Mouse (Mus musculus) CH12.LX (cell line): ENCODE data around the gene Midn.

ENCODE experiments used
- EP300 ChIP-seq: IDR thresholded peaks from 2 replicates; pipeline ENCODE4 v1.6.1; 2011; ENCODE audit warnings: low read length, improper control_type of control experiment
- ZMIZ1 ChIP-seq: IDR thresholded peaks from 2 replicates; pipeline ENCODE4 v1.6.1; 2012; ENCODE audit warnings: low read depth, mild to moderate bottlenecking, inconsistent platforms, low read length, improper control_type of control experiment

GRCm38 (mm10) chr10:80143664-80144063 lies 4.4 kb upstream of the Midn start:
- TF ChIP-seq EP300: no peak
- no peak for TF ChIP-seq ZMIZ1
